Mouse (Mus musculus): ENCODE data around the gene Nqo2.

- TF ChIP-seq CTCF (IDR thresholded peaks at IDR 0.05), result no peak
- no peak for TF ChIP-seq POLR2A (IDR thresholded peaks at IDR 0.05; ENCODE audit: insufficient read depth, low read depth, low read length)
These were observed 38.6 kb downstream of the Nqo2 start for GRCm38 (mm10) chr13:34003058-34003457.
